Mouse (Mus musculus): ENCODE data around the gene Scgb1b24. TPM values are rescaled to one million over a fixed set of nuclear protein-coding genes. Genes with fewer than 3 reads are reported as not detected.

The Scgb1b24 gene
- not detected in 2 replicates for polyA plus RNA-seq (2012; rRNA removed)

- H3K27me3 ChIP-seq (replicated peaks; ENCODE audit: control insufficient read depth, insufficient read depth, low read length): no peaks in the 10 kb centered on the region
- WGBS: 78% methylated on average over 3 of the region's 3 CpGs
- TF ChIP-seq POLR2A (IDR thresholded peaks at IDR 0.05; ENCODE audit: low read depth, low read length) (no peak), CTCF (conservative IDR thresholded peaks at IDR 0.05; ENCODE audit: insufficient read depth, insufficient read length, low read depth, low read length) (no peak)
Measured at GRCm38 (mm10) chr7:33743499-33743898, at the start of gene Scgb1b24. Gene Scgb1b24 (plus strand): TSS chr7:33743799.

GRCm38 (mm10) chr7:33739212-33739611 lies 4.4 kb upstream of the Scgb1b24 start, which contains the start of gene Scgb2b24:
Gene Scgb2b24 (minus strand): TSS chr7:33739312.
- TF ChIP-seq POLR2A (IDR thresholded peaks at IDR 0.05; ENCODE audit: low read depth, low read length) (no peak), CTCF (conservative IDR thresholded peaks at IDR 0.05; ENCODE audit: insufficient read depth, insufficient read length, low read depth, low read length) (no peak)
- 70% methylated on average over 2 of the region's 2 CpGs for WGBS
- no peak within 1 kb of the TSS for H3K27ac ChIP-seq (ENCODE audit: insufficient read depth, low read depth, low read length)
- no peaks in the 10 kb centered on the region for H3K27me3 ChIP-seq (replicated peaks; ENCODE audit: control insufficient read depth, insufficient read depth, low read length)
- peak; percentile 12 for DNase-seq
- no peaks in the 10 kb centered on the region for H3K36me3 ChIP-seq (ENCODE audit: control insufficient read depth, insufficient read depth, low read length)
- H3K4me3 ChIP-seq (ENCODE audit: insufficient read depth, low read depth, low read length): no peak within 1 kb of the TSS
- H3K4me1 ChIP-seq (ENCODE audit: control insufficient read depth, insufficient read depth, low read length): no peaks in the 10 kb centered on the region

More at GRCm38 (mm10) chr7:33743499-33743898, at the start of gene Scgb1b24:
- no peak within 1 kb of the TSS for H3K4me3 ChIP-seq (ENCODE audit: insufficient read depth, low read depth, low read length)
- H3K27ac ChIP-seq (ENCODE audit: insufficient read depth, low read depth, low read length): no peak within 1 kb of the TSS
- H3K36me3 ChIP-seq (ENCODE audit: control insufficient read depth, insufficient read depth, low read length): no peaks in the 10 kb centered on the region
- H3K4me1 ChIP-seq (ENCODE audit: control insufficient read depth, insufficient read depth, low read length): no peaks in the 10 kb centered on the region
- no peak for DNase-seq

Other genes with a start within 250 kb of the Scgb1b24 start
- not detected in 2 replicates for gene Scgb2b21, start 223.3 kb upstream of the Scgb1b24 start, polyA plus RNA-seq (2012; rRNA removed)
- gene Scgb2b24, start 4.5 kb upstream of the Scgb1b24 start, polyA plus RNA-seq (2012; rRNA removed): not detected in 2 replicates
- not detected in 2 replicates for gene Scgb2b26, start 201.2 kb downstream of the Scgb1b24 start, polyA plus RNA-seq (2012; rRNA removed)